In genomic region chr11:8692536-8693471, GRCm38 (mm10) we compare ENCODE assay signal across 9 mouse cellular contexts. TPM values are rescaled to one million over a fixed set of nuclear protein-coding genes. Genes with fewer than 3 reads are reported as not detected.
DNase-seq lines count a peak whose midpoint lies in the region; ATAC-seq and TF ChIP-seq lines count a peak whose summit lies in the region.
"Had no signal": no experiment of that assay in that cellular context is flagged by ENCODE, and none has a peak within 500 bp of the region (broad histone marks: within the 10 kb centered on the region; RNA-seq: fewer than 3 reads in every experiment).

No protein-coding gene starts in this region.

- H3K27me3 ChIP-seq in embryonic facial prominence, embryonic 14.5 days (replicated peaks; ENCODE audit: control insufficient read depth, insufficient read depth, low read length): no peaks in the 10 kb centered on the region
- H3K27me3 ChIP-seq in limb, embryonic 11.5 days (ENCODE audit: control insufficient read depth, insufficient read depth, low read length): no peaks in the 10 kb centered on the region
- no peaks in the 10 kb centered on the region for H3K27me3 ChIP-seq in neural tube, embryonic 15.5 days (replicated peaks)

- no peaks in the 10 kb centered on the region for H3K36me3 ChIP-seq in embryonic facial prominence, embryonic 14.5 days (ENCODE audit: control insufficient read depth, insufficient read depth, low read length)
- no peaks in the 10 kb centered on the region for H3K36me3 ChIP-seq in limb, embryonic 11.5 days (ENCODE audit: control insufficient read depth, insufficient read depth, low read length)
- H3K36me3 ChIP-seq in neural tube, embryonic 15.5 days: no peaks in the 10 kb centered on the region

- peak; percentile 94 for ATAC-seq in embryonic facial prominence, embryonic 14.5 days (ENCODE audit: low read depth)
- ATAC-seq in limb, embryonic 11.5 days (ENCODE audit: insufficient number of reproducible peaks, low FRiP score, low TSS enrichment, low read depth): peak; percentile 85
- peak; percentile 36; the same call in 1 of the 2 replicates for ATAC-seq in neural tube, embryonic 15.5 days (ENCODE audit: low FRiP score)

- peaks cover 35% of the 10 kb centered on the region for H3K4me1 ChIP-seq in embryonic facial prominence, embryonic 14.5 days (ENCODE audit: control insufficient read depth, insufficient read depth, low read length)
- H3K4me1 ChIP-seq in limb, embryonic 11.5 days (ENCODE audit: control insufficient read depth, insufficient read depth, low read length): peaks cover 15% of the 10 kb centered on the region
- H3K4me1 ChIP-seq in neural tube, embryonic 15.5 days: peaks cover 22% of the 10 kb centered on the region

- intact Hi-C loops in gastrocnemius, adult 2 months (cut with DNase I): no loop called here

- no peak overlapping the region for H3K9ac ChIP-seq in embryonic facial prominence, embryonic 14.5 days (ENCODE audit: low read depth, low read length)
- H3K9ac ChIP-seq in limb, embryonic 11.5 days (ENCODE audit: low read length): peak overlapping the region; percentile 31
- no peak overlapping the region for H3K9ac ChIP-seq in neural tube, embryonic 15.5 days (replicated peaks)
- H3K9ac ChIP-seq: liver, embryonic 14.5 days had no signal

- peak overlapping the region; percentile 1; the same call in 1 of the 2 replicates for H3K4me3 ChIP-seq in gastrocnemius, adult 2 months
- H3K4me3 ChIP-seq in embryonic facial prominence, embryonic 14.5 days (ENCODE audit: low read depth, low read length): 0 out of 2 replicates have a peak overlapping the region, but pooled peaks have one; percentile 1
- H3K4me3 ChIP-seq in limb, embryonic 11.5 days (ENCODE audit: low read depth, low read length): no peak overlapping the region
- H3K4me3 ChIP-seq in neural tube, embryonic 15.5 days (replicated peaks): no peak overlapping the region

- H3K27ac ChIP-seq in gastrocnemius, adult 2 months: peak overlapping the region; percentile 12; the same call in 1 of the 2 replicates
- peak overlapping the region; percentile 83 for H3K27ac ChIP-seq in embryonic facial prominence, embryonic 14.5 days (replicated peaks; ENCODE audit: low read depth, low read length)
- H3K27ac ChIP-seq in limb, embryonic 11.5 days (replicated peaks; ENCODE audit: low read depth, low read length): peak overlapping the region; percentile 88
- H3K27ac ChIP-seq in neural tube, embryonic 15.5 days (replicated peaks): 0 out of 2 replicates have a peak overlapping the region, but pooled peaks have one; percentile 33
- H3K27ac ChIP-seq: liver, embryonic 14.5 days had no signal

- peak overlapping the region; percentile 44 for H3K4me2 ChIP-seq in embryonic facial prominence, embryonic 14.5 days (ENCODE audit: low read depth, low read length)
- H3K4me2 ChIP-seq in limb, embryonic 11.5 days (ENCODE audit: low read depth, severe bottlenecking): peak overlapping the region; percentile 22; the same call in 1 of the 2 replicates
- H3K4me2 ChIP-seq in neural tube, embryonic 15.5 days: no peak overlapping the region

- H3K9me3 ChIP-seq in embryonic facial prominence, embryonic 14.5 days (ENCODE audit: control insufficient read depth, low read length): no peaks in the 10 kb centered on the region
- no peaks in the 10 kb centered on the region for H3K9me3 ChIP-seq in limb, embryonic 11.5 days (ENCODE audit: control insufficient read depth, low read length)
- H3K9me3 ChIP-seq in neural tube, embryonic 15.5 days (replicated peaks): no peaks in the 10 kb centered on the region

- no peak for TF ChIP-seq CTCF in gastrocnemius, adult 2 months (IDR thresholded peaks at IDR 0.05)

- WGBS in embryonic facial prominence, embryonic 14.5 days: 5% methylated on average over 16 of the region's 16 CpGs
- 10% methylated on average over 16 of the region's 16 CpGs for WGBS in limb, embryonic 11.5 days
- WGBS in neural tube, embryonic 15.5 days: 14% methylated on average over 16 of the region's 16 CpGs

- no peak for DNase-seq in gastrocnemius, adult 2 months
- no peak for DNase-seq in gastrocnemius, adult 18-20 months (ENCODE audit: low spot score)
- DNase-seq in 3T3-L1 (ENCODE audit: low read depth, low spot score): peak; percentile 95
- DNase-seq in embryonic facial prominence, embryonic 14.5 days (ENCODE audit: low spot score): peak; percentile 96
- DNase-seq in limb, embryonic 11.5 days (ENCODE audit: low spot score): peak; percentile 77
- no peak for DNase-seq in cerebellum, postnatal 36 days
- no peak for DNase-seq in urinary bladder, adult 2 months (ENCODE audit: low spot score)

RNA-seq across cellular contexts. Expression of gene Tns3, which starts 28.5 kb away (rescaled TPM):
- 1 to 10 TPM; 4.9 to 9.8 TPM for total RNA-seq in gastrocnemius, adult 2 months (2021)
- total RNA-seq in gastrocnemius, adult 18-20 months (2021): 1 to 10 TPM; 6.6 to 7.9 TPM
- 19.3 and 20.5 TPM in 2 replicates for polyA plus RNA-seq in embryonic facial prominence, embryonic 14.5 days (2014; fragmentation: Nextera tagmentation; extraction: Ambion mirVana)
- polyA plus RNA-seq in limb, embryonic 11.5 days (2014; fragmentation: Nextera tagmentation; extraction: Ambion mirVana): 26.0 and 26.7 TPM in 2 replicates
- 7.6 and 11.1 TPM in 2 replicates for polyA plus RNA-seq in neural tube, embryonic 15.5 days (2015; fragmentation: Nextera tagmentation; extraction: Ambion mirVana)
- polyA plus RNA-seq in urinary bladder, adult 2 months (2012; rRNA removed): 22.3 and 32.9 TPM in 2 replicates

Comparison
In these comparisons a context has a peak if more than half of its experiments do, and no peak if none do; other contexts are left out.
1. DNase-seq: peak in 3T3-L1 (single experiment), embryonic facial prominence, embryonic 14.5 days (single experiment) and limb, embryonic 11.5 days (single experiment); none in gastrocnemius, adult 2 months (single experiment), gastrocnemius, adult 18-20 months (single experiment), cerebellum, postnatal 36 days (0 of 2) and urinary bladder, adult 2 months (single experiment).
2. H3K27ac ChIP-seq: peak in every context shown above with its lines; median percentile 88 in limb, embryonic 11.5 days; 83 in embryonic facial prominence, embryonic 14.5 days; 33 in neural tube, embryonic 15.5 days; 12 in gastrocnemius, adult 2 months.
3. H3K4me3 ChIP-seq: peak in gastrocnemius, adult 2 months (single experiment) and embryonic facial prominence, embryonic 14.5 days (single experiment); none in limb, embryonic 11.5 days (single experiment) and neural tube, embryonic 15.5 days (single experiment).
4. ATAC-seq: peak in every context shown above with its lines; median percentile 94 in embryonic facial prominence, embryonic 14.5 days; 85 in limb, embryonic 11.5 days; 36 in neural tube, embryonic 15.5 days.